In genomic region chr3:145684604-145685441, GRCm38 (mm10) we compare ENCODE assay signal across 9 mouse cellular contexts. TPM values are rescaled to one million over a fixed set of nuclear protein-coding genes. Genes with fewer than 3 reads are reported as not detected.
DNase-seq lines count a peak whose midpoint lies in the region; ATAC-seq lines count a peak whose summit lies in the region.
"Had no signal": no experiment of that assay in that cellular context is flagged by ENCODE, and none has a peak within 500 bp of the region (broad histone marks: within the 10 kb centered on the region; RNA-seq: fewer than 3 reads in every experiment).

No protein-coding gene starts in this region.

- ATAC-seq in kidney, embryonic 15.5 days (replicated peaks; ENCODE audit: low FRiP score), result peak; percentile 40
- peak; percentile 81 for ATAC-seq in embryonic facial prominence, embryonic 13.5 days (ENCODE audit: insufficient number of reproducible peaks, insufficient read depth, low FRiP score, low TSS enrichment, low read depth)
- ATAC-seq in intestine, embryonic 16.5 days, result peak; percentile 60
- no peak for ATAC-seq in forebrain, embryonic 13.5 days

- H3K9me3 ChIP-seq in kidney, embryonic 15.5 days (replicated peaks), result no peaks in the 10 kb centered on the region
- H3K9me3 ChIP-seq in embryonic facial prominence, embryonic 13.5 days, result no peaks in the 10 kb centered on the region
- no peaks in the 10 kb centered on the region for H3K9me3 ChIP-seq in intestine, embryonic 16.5 days (ENCODE audit: control insufficient read depth, low read length)
- 0 out of 2 replicates have a peak, but pooled peaks cover 6% of the 10 kb centered on the region for H3K9me3 ChIP-seq in forebrain, embryonic 13.5 days (replicated peaks)

- no peaks in the 10 kb centered on the region for H3K27me3 ChIP-seq in kidney, embryonic 15.5 days
- no peaks in the 10 kb centered on the region for H3K27me3 ChIP-seq in embryonic facial prominence, embryonic 13.5 days
- no peaks in the 10 kb centered on the region for H3K27me3 ChIP-seq in intestine, embryonic 16.5 days (replicated peaks; ENCODE audit: control insufficient read depth, insufficient read depth, low read length)
- no peaks in the 10 kb centered on the region for H3K27me3 ChIP-seq in forebrain, embryonic 13.5 days

- H3K4me2 ChIP-seq in kidney, embryonic 15.5 days, result no peak overlapping the region
- no peak overlapping the region for H3K4me2 ChIP-seq in embryonic facial prominence, embryonic 13.5 days
- H3K4me2 ChIP-seq in intestine, embryonic 16.5 days (ENCODE audit: low read depth, low read length), result no peak overlapping the region
- H3K4me2 ChIP-seq in forebrain, embryonic 13.5 days, result no peak overlapping the region

- H3K4me1 ChIP-seq in kidney, embryonic 15.5 days, result peaks cover 13% of the 10 kb centered on the region
- H3K4me1 ChIP-seq in embryonic facial prominence, embryonic 13.5 days, result peaks cover 27% of the 10 kb centered on the region
- H3K4me1 ChIP-seq in intestine, embryonic 16.5 days (ENCODE audit: control insufficient read depth, insufficient read depth, low read length), result 0 out of 2 replicates have a peak, but pooled peaks cover 3% of the 10 kb centered on the region
- peaks cover 17% of the 10 kb centered on the region for H3K4me1 ChIP-seq in forebrain, embryonic 13.5 days

- no peak overlapping the region for H3K4me3 ChIP-seq in kidney, embryonic 15.5 days (replicated peaks)
- H3K4me3 ChIP-seq in embryonic facial prominence, embryonic 13.5 days, result no peak overlapping the region
- no peak overlapping the region for H3K4me3 ChIP-seq in intestine, embryonic 16.5 days (ENCODE audit: low read length)
- H3K4me3 ChIP-seq in forebrain, embryonic 13.5 days, result no peak overlapping the region

- 36% methylated on average over 19 of the region's 19 CpGs for WGBS in kidney, embryonic 15.5 days
- 42% methylated on average over 19 of the region's 19 CpGs for WGBS in embryonic facial prominence, embryonic 13.5 days
- 46% methylated on average over 19 of the region's 19 CpGs for WGBS in intestine, embryonic 16.5 days
- 65% methylated on average over 19 of the region's 19 CpGs for WGBS in forebrain, embryonic 13.5 days

- no peak overlapping the region for H3K9ac ChIP-seq in kidney, embryonic 15.5 days
- no peak overlapping the region for H3K9ac ChIP-seq in embryonic facial prominence, embryonic 13.5 days
- H3K9ac ChIP-seq in intestine, embryonic 16.5 days (ENCODE audit: low read depth, low read length), result no peak overlapping the region
- no peak overlapping the region for H3K9ac ChIP-seq in forebrain, embryonic 13.5 days

- H3K27ac ChIP-seq in kidney, embryonic 15.5 days, result no peak overlapping the region
- H3K27ac ChIP-seq in embryonic facial prominence, embryonic 13.5 days, result peak overlapping the region; percentile 75
- no peak overlapping the region for H3K27ac ChIP-seq in intestine, embryonic 16.5 days (ENCODE audit: low read length)
- no peak overlapping the region for H3K27ac ChIP-seq in forebrain, embryonic 13.5 days

- H3K36me3 ChIP-seq in kidney, embryonic 15.5 days, result no peaks in the 10 kb centered on the region
- no peaks in the 10 kb centered on the region for H3K36me3 ChIP-seq in embryonic facial prominence, embryonic 13.5 days
- H3K36me3 ChIP-seq in intestine, embryonic 16.5 days (ENCODE audit: control insufficient read depth, insufficient read depth, low read length), result no peaks in the 10 kb centered on the region
- no peaks in the 10 kb centered on the region for H3K36me3 ChIP-seq in forebrain, embryonic 13.5 days (ENCODE audit: poor library complexity, severe bottlenecking)
- H3K36me3 ChIP-seq: G1E had no signal

- DNase-seq in kidney, adult 9 months, result no peak
- peak; percentile 37 for DNase-seq in lung, postnatal 25 days (ENCODE audit: low spot score)
- no peak for DNase-seq in spleen, postnatal 14 days (ENCODE audit: low spot score in 2 of 2)
- DNase-seq in cerebellum, adult 18-20 months, result no peak

RNA-seq across cellular contexts. Expression of gene Ccn1, which starts 35.0 kb away (rescaled TPM):
- 67.7 and 68.6 TPM in 2 replicates for polyA plus RNA-seq in kidney, embryonic 15.5 days (2015; fragmentation: Nextera tagmentation; extraction: Ambion mirVana)
- 50.3 TPM in 2 replicates for polyA plus RNA-seq in embryonic facial prominence, embryonic 13.5 days (2015; fragmentation: Nextera tagmentation; extraction: Ambion mirVana)
- polyA plus RNA-seq in intestine, embryonic 16.5 days (2015; fragmentation: Nextera tagmentation; extraction: Ambion mirVana), result 50.3 and 55.5 TPM in 2 replicates
- 32.9 and 35.6 TPM in 2 replicates for polyA plus RNA-seq in forebrain, embryonic 13.5 days (2015; fragmentation: Nextera tagmentation; extraction: Ambion mirVana)
- polyA plus RNA-seq: G1E had no signal
